Mouse (Mus musculus): ENCODE data around the gene B3gnt5.

- TF ChIP-seq CTCF (IDR thresholded peaks at IDR 0.05; ENCODE audit: control insufficient read depth, insufficient read depth, low read length), result no peak
- no peak for TF ChIP-seq POLR2A (IDR thresholded peaks at IDR 0.05; ENCODE audit: borderline replicate concordance, control insufficient read depth, low read depth, low read length)
These were observed 58.8 kb downstream of the B3gnt5 start for GRCm38 (mm10) chr16:19818801-19819200.
